ENCODE assay signal across 31 mouse cellular contexts in genomic region chr16:91161616-91162015, GRCm38 (mm10).
A peak's percentile ranks its signal among the peaks of the same experiment; 100 is the strongest.
DNase-seq lines count a peak whose midpoint lies in the region; ATAC-seq lines count a peak whose summit lies in the region.
"Had no signal": no experiment of that assay in that cellular context is flagged by ENCODE, and none has a peak within 500 bp of the region (broad histone marks: within the 10 kb centered on the region; RNA-seq: fewer than 3 reads in every experiment).

No protein-coding gene starts in this region.

- no peak overlapping the region for H3K9ac ChIP-seq in embryonic facial prominence, embryonic 14.5 days (ENCODE audit: low read depth, low read length)
- H3K9ac ChIP-seq: embryonic facial prominence, embryonic 12.5 days; forebrain, embryonic 13.5 days; forebrain, postnatal 0 days; heart, embryonic 12.5 days; heart, embryonic 15.5 days; hindbrain, embryonic 13.5 days; intestine, embryonic 15.5 days had no signal

- no peak overlapping the region for H3K4me2 ChIP-seq in embryonic facial prominence, embryonic 14.5 days (ENCODE audit: low read depth, low read length)
- H3K4me2 ChIP-seq: embryonic facial prominence, embryonic 12.5 days; forebrain, embryonic 13.5 days; heart, embryonic 12.5 days; heart, embryonic 15.5 days; hindbrain, embryonic 13.5 days; intestine, embryonic 15.5 days had no signal

- peak; percentile 16 for DNase-seq in embryonic facial prominence, embryonic 14.5 days (ENCODE audit: low spot score)
- no peak for DNase-seq in embryonic facial prominence, embryonic 10.5 days (ENCODE audit: low spot score)
- DNase-seq in 3134 (ENCODE audit: extremely low read depth, insufficient read length, low spot score) (peak; percentile 47), 3T3-L1 (ENCODE audit: low read depth, low spot score) (peak; percentile 73), NIH3T3 (ENCODE audit: low read depth) (peak; percentile 70)
- DNase-seq in heart, embryonic 10.5 days (ENCODE audit: low spot score), result no peak
- no peak for DNase-seq in gastrocnemius, adult 8-10 months (ENCODE audit: low spot score in 2 of 2)
- no peak for DNase-seq in cerebellum, adult 11-12 months
- DNase-seq: adrenal gland, adult 8-10 months; cerebellum, adult 11 months; cerebellum, adult 8-10 months; cerebellum, postnatal 10 days; forebrain, postnatal 0 days; gastrocnemius, adult 2 months; gastrocnemius, postnatal 25 days; heart, adult 2 months; heart, postnatal 10 days; heart, postnatal 36 days; kidney, adult 11 months; kidney, adult 8-10 months had no signal

- ATAC-seq in embryonic facial prominence, embryonic 14.5 days (ENCODE audit: low read depth), result no peak
- ATAC-seq: CD4-positive, CD25-positive, alpha-beta regulatory T cell, adult 4 months; forebrain, embryonic 13.5 days; forebrain, postnatal 0 days; hindbrain, embryonic 16.5 days; intestine, embryonic 15.5 days; Patski had no signal

- WGBS in embryonic facial prominence, embryonic 14.5 days, result 59% methylated on average over 6 of the region's 6 CpGs
- WGBS in embryonic facial prominence, embryonic 10.5 days, result 74% methylated on average over 6 of the region's 6 CpGs
- WGBS in heart, embryonic 10.5 days, result 67% methylated on average over 6 of the region's 6 CpGs

- no peaks in the 10 kb centered on the region for H3K9me3 ChIP-seq in embryonic facial prominence, embryonic 14.5 days (ENCODE audit: control insufficient read depth, low read length)
- no peaks in the 10 kb centered on the region; the same call in 1 of the 2 replicates for H3K9me3 ChIP-seq in embryonic facial prominence, embryonic 10.5 days
- H3K9me3 ChIP-seq in heart, embryonic 10.5 days, result no peaks in the 10 kb centered on the region
- H3K9me3 ChIP-seq: embryonic facial prominence, embryonic 12.5 days; forebrain, embryonic 13.5 days; heart, embryonic 12.5 days; heart, embryonic 15.5 days; intestine, embryonic 15.5 days had no signal

- H3K36me3 ChIP-seq in embryonic facial prominence, embryonic 14.5 days (ENCODE audit: control insufficient read depth, insufficient read depth, low read length), result no peaks in the 10 kb centered on the region
- no peaks in the 10 kb centered on the region for H3K36me3 ChIP-seq in embryonic facial prominence, embryonic 10.5 days (replicated peaks)
- no peaks in the 10 kb centered on the region for H3K36me3 ChIP-seq in heart, embryonic 10.5 days
- H3K36me3 ChIP-seq: embryonic facial prominence, embryonic 12.5 days; heart, embryonic 12.5 days; heart, embryonic 15.5 days; hindbrain, embryonic 10.5 days; hindbrain, embryonic 13.5 days; intestine, embryonic 15.5 days had no signal

- no peaks in the 10 kb centered on the region; the same call in 1 of the 2 replicates for H3K27me3 ChIP-seq in embryonic facial prominence, embryonic 14.5 days (replicated peaks; ENCODE audit: control insufficient read depth, insufficient read depth, low read length)
- peaks cover 89% of the 10 kb centered on the region for H3K27me3 ChIP-seq in embryonic facial prominence, embryonic 10.5 days (replicated peaks; ENCODE audit: low read depth, poor library complexity, severe bottlenecking)
- peaks cover 25% of the 10 kb centered on the region for H3K27me3 ChIP-seq in heart, embryonic 10.5 days (ENCODE audit: insufficient read depth, poor library complexity, severe bottlenecking)
- H3K27me3 ChIP-seq: intestine, embryonic 15.5 days had no signal

- peaks cover 5% of the 10 kb centered on the region; the same call in 1 of the 2 replicates for H3K4me1 ChIP-seq in embryonic facial prominence, embryonic 14.5 days (ENCODE audit: control insufficient read depth, insufficient read depth, low read length)
- peaks cover 6% of the 10 kb centered on the region for H3K4me1 ChIP-seq in embryonic facial prominence, embryonic 10.5 days
- no peaks in the 10 kb centered on the region for H3K4me1 ChIP-seq in heart, embryonic 10.5 days
- H3K4me1 ChIP-seq: heart, embryonic 12.5 days; heart, embryonic 15.5 days; hindbrain, embryonic 10.5 days; hindbrain, embryonic 13.5 days; intestine, embryonic 15.5 days had no signal

- no peak overlapping the region for H3K4me3 ChIP-seq in embryonic facial prominence, embryonic 14.5 days (ENCODE audit: low read depth, low read length)
- H3K4me3 ChIP-seq in embryonic facial prominence, embryonic 10.5 days, result no peak overlapping the region
- H3K4me3 ChIP-seq in heart, embryonic 10.5 days, result no peak overlapping the region
- H3K4me3 ChIP-seq: embryonic facial prominence, embryonic 12.5 days; erythroblast, embryonic 14.5 days; forebrain, embryonic 13.5 days; gastrocnemius, adult 2 months; heart, adult 2 months; heart, embryonic 12.5 days; heart, embryonic 15.5 days; hindbrain, embryonic 10.5 days; hindbrain, embryonic 13.5 days; intestine, embryonic 15.5 days had no signal

- H3K27ac ChIP-seq in embryonic facial prominence, embryonic 14.5 days (replicated peaks; ENCODE audit: low read depth, low read length), result no peak overlapping the region
- no peak overlapping the region for H3K27ac ChIP-seq in embryonic facial prominence, embryonic 10.5 days (replicated peaks)
- H3K27ac ChIP-seq in heart, embryonic 10.5 days, result no peak overlapping the region
- H3K27ac ChIP-seq: embryonic facial prominence, embryonic 12.5 days; forebrain, embryonic 13.5 days; gastrocnemius, adult 2 months; heart, adult 2 months; heart, embryonic 15.5 days; hindbrain, embryonic 10.5 days; hindbrain, embryonic 13.5 days; intestine, embryonic 15.5 days had no signal

Comparison
In these comparisons a context has a peak if more than half of its experiments do, and no peak if none do; other contexts are left out.
1. DNase-seq: peak in embryonic facial prominence, embryonic 14.5 days (single experiment), 3134 (single experiment), 3T3-L1 (single experiment) and NIH3T3 (single experiment); none in embryonic facial prominence, embryonic 10.5 days (single experiment), heart, embryonic 10.5 days (single experiment), gastrocnemius, adult 8-10 months (0 of 2) and cerebellum, adult 11-12 months (single experiment).